Mouse (Mus musculus): ENCODE measurements at regions not wholly inside any gene's neighbourhood (a gene's known extent, or its start where the extent isn't known, plus 50 kb on each side); places are given as distances from the start of the nearest gene placed in this dataset.

DNA sequence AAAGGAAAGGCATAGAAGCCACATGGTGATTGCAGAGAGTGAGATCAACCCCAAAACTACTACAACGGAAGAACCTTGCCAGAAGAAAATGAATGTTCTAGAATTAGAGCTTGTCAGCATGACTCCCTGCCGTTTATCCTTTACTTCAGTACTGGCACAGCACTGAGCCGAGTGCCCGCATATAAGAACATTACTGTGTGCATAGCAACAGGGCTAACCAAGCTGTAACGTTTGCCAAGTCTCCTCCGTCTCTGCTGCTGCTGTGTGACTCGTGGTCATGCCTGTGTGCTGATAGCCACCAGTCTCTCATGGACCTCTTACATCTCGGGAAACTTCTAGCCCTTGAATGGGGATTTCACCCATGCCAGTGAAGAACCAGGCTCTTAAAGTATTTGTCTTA is 228.1 kb upstream of the Zdhhc25 start:
- no peak for DNase-seq (ENCODE audit: low spot score)

GRCm38 (mm10) chr15:88373923-88374322 is 226.2 kb upstream of the Zdhhc25 start:
- DNase-seq (ENCODE audit: low spot score), result no peak

DNA sequence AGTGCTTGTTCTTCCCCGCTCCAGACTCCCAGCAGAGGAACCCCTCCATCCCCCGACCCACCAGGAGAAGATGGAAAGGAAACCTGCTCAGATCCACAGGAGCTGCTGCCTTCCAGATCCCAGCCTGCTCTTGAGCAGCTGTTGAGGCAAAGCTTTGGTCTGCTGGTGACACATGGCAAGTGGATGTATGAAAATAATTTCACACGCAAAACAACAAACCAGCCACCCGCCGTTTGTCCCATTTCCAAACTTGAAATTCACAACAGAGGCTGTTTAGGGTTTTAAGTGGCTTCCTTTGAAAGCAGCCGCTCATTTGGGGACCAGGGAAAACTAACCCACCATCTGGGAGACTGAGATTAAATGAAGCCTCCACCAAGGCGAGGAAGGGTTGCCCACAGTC is 220.8 kb upstream of the Zdhhc25 start:
- no peak for DNase-seq (ENCODE audit: low spot score)

DNA sequence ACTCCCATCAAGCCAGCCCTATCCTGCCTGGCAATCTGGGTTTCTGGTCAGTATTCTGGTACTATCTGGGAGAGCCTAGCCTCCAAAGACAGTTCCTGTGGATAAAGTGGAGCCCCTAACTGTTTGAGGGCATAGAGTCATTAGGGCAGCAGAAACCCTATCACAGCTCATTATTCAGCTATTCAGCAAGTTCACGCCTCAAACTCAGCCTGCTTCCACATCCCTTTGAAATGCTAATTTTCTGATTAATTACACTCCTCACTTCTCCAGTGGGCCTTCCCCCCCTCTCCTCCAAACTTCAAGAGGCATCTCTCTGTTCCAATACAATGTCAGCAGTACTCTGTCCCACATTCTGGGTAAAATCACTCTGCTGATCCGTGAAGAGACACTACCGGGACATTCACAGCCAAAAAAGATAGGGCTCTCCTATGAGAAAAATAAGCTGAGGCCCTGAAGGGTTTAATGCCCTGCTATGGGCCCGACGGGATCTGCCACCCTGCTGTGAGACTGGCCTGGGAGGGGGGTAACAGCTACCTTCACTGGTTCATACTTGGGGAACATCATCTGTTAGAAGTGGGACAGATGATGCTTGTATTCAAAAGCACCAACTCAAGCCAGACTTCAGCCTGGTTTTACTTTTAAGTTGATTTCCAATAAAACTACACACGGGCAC is 220.0 kb upstream of the Zdhhc25 start:
- no peak for DNase-seq (ENCODE audit: low spot score)

GRCm38 (mm10) chr15:88381419-88381818 is 218.7 kb upstream of the Zdhhc25 start:
- no peak for DNase-seq (ENCODE audit: low spot score)

DNA sequence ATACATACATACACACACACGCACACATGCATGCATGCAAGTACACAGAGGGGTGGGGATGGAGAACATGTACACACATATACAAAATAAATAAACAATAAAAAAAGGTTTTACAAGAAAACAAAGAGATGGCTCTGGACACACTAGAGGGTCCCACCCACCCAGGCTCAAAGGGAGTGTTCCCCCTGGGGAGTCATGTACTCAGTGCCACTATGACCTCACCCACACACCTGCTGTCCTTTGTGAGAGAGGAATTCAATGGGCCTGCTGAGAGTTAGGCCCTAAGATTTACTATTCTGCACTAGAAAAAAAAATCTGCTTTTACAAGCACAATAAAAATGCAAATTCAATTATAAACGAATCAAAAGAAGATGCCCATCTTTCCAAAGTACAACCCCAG is 214.2 kb upstream of the Zdhhc25 start:
- DNase-seq (ENCODE audit: low spot score), result no peak

GRCm38 (mm10) chr15:88386711-88387110 is 213.4 kb upstream of the Zdhhc25 start:
- DNase-seq (ENCODE audit: low spot score), result no peak

GRCm38 (mm10) chr15:88391822-88392221 is 208.3 kb upstream of the Zdhhc25 start:
- DNase-seq (ENCODE audit: low spot score), result no peak

DNA sequence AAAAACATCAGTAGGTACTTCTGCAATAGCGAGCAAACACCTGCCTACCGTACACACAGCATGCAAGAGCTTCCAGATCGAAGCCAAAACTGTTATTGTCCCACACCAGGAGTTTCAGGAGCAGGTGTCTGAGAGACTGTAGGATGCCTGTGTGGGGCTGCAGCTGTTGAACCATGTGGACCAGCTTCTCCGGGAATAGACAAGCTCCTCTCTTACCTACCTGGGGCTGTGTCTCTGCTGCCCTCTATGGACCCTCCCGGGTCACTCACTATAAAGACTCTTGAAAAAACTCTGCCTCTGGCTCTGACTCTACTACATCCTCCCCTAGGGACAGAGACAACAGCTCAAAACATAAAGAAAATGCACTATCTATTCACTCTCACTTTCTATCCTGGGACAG is 201.0 kb upstream of the Zdhhc25 start:
- no peak for DNase-seq (ENCODE audit: low spot score)

GRCm38 (mm10) chr15:88399989-88400388 is 200.1 kb upstream of the Zdhhc25 start:
- DNase-seq (ENCODE audit: low spot score), result no peak

GRCm38 (mm10) chr15:88400787-88401186 is 199.3 kb upstream of the Zdhhc25 start:
- DNase-seq (ENCODE audit: low spot score), result no peak

- DNase-seq (ENCODE audit: low spot score), result no peak
Observed at GRCm38 (mm10) chr15:88408461-88409379, 191.4 kb upstream of the Zdhhc25 start.

GRCm38 (mm10) chr15:88414206-88414605 is 185.9 kb upstream of the Zdhhc25 start:
- DNase-seq (ENCODE audit: low spot score), result no peak

- no peak for DNase-seq (ENCODE audit: low spot score)
Observed at GRCm38 (mm10) chr15:88418881-88419280, 181.2 kb upstream of the Zdhhc25 start.

GRCm38 (mm10) chr15:88428441-88428840 is 171.7 kb upstream of the Zdhhc25 start:
- no peak for DNase-seq (ENCODE audit: low spot score)

DNA sequence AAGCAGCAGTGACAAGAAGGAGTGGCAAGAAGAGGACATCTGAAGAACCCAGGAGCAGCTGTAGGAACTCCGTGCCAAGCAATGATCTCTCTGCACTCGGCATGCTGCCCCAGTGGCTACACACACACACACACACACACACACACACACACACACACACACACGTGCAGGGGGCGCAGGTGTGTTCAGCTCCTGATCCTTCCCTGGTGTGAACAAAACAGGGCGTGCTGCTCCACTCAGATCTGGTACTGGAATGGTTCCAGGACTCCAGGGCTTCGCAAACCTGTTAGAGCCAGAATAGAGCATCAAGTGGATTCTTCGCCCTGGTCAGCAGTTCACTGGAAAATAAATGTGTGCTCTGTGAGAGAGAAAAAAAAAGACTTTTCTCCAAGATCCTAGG is 169.2 kb upstream of the Zdhhc25 start:
- DNase-seq (ENCODE audit: low spot score), result no peak

- no peak for DNase-seq (ENCODE audit: low spot score)
Observed at GRCm38 (mm10) chr15:88448272-88448671, 151.8 kb upstream of the Zdhhc25 start.

DNA sequence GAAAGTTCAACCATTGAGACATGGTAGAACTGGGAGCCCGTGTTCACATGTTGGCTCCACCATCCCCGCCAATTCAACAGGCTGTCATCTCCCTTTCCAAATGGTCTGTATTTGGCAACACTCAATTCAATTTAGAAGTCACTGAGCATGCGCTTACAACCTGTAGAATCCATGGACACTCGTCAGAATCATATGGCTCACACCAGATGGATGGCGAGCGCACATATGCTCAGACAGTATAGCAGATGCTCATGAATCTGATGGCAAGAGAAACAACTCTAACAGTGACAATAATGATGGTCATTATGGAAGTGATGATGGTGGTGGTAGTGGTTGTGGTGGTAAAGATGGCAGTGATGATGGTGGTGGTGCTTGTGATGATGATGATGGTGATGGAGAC is 148.9 kb upstream of the Zdhhc25 start:
- DNase-seq (ENCODE audit: low spot score), result no peak

GRCm38 (mm10) chr15:88468107-88468506 is 132.0 kb upstream of the Zdhhc25 start:
- DNase-seq (ENCODE audit: low spot score), result no peak

DNA sequence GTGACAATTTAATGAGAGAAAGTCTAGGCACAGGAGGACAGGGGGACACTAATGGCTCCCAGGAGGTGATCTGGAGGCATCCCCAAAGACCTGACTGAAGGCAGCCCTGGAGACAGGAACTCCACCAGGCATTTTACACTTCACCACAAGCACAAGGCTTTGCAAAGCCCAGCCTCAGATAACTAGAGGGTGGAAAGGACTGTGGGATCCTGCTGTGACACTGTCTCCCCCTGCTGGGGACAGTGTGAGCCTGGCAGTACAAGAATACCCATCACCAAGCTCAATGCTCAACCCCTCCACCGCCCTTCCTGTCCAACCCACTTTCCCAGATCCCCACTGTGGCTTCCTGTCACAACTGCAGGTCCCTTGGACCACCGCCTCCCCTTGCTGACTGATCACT is 131.3 kb upstream of the Zdhhc25 start:
- DNase-seq (ENCODE audit: low spot score), result no peak

DNA sequence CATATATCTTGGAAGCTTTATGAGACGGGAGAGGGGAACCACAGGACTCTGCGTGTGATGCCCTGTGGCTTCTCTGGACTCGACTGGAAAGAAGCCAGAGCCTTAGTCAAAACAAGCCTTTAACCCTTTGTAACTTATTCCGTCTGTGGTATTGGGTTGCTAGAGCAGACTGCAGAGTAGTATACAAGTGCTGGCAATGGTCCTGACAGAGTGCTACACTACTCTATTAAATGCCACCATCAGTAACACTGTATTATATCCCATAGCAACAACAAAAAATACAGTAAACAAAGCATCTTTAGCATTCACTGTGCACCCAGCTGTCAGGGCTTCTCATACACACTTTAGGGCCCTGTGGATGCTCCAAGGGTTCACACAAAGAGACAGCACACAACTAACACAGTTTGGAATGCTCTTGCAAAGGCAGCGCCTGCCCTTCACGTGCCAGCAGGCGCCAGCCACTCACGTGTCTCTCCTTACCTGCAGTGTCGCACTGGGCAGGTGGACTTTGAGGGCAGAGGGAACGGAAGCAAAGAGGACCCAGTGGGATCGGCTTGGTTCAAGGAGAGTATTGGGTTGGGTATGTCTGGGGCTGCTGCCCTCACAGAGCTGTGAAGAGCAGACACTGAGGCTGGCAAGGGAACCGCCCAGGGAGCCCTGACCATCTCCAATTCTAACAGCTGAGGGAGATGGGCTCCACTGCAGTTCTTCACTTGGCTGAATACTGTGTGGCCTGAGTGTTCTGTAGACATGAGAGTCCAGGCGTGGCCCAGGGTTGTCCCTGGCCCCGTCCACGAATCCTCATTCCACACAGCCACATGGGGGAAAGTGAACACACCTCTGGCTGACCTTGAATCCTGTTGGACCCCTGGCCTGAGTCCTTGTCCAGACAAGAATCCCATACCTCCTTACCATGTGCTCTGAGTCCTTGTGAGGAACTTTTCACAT is 130.3 kb upstream of the Zdhhc25 start:
- no peak for DNase-seq (ENCODE audit: low spot score)

DNA sequence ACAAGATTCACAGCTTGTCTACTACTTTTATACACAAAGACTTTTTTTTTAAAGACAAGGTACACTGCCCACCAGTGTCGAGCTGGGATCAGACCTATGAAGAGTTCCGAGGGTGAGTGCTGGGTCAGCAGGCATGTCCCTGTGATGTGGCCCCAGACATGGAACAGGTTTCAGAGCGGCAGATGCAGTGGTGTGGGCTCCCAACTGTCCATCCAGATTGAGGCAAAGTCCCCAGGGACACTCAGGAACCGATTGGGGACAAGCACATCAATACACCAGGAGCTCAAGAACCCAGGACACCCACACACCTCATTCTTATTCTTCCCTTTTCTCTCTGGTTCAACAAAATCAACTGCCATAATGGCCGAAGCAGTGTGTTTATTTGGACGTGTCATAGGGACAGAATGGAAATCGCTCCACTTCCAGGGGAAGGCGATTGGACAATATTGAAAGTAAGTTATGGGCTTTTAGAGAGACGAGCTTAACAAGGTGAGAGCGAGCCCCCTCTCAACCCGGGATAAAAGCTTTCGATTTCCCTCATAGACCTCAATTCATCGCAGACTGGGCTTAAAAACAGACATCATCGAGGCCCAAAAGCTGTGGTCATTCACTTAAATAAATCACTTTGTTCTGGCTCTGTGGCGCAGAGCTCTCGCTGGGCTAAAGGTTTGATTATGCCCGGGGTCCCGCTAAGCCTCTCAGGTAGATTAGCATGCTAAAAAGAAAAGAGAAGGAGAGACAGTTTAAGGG is 127.6 kb upstream of the Zdhhc25 start:
- DNase-seq (ENCODE audit: low spot score), result no peak
